Mouse (Mus musculus) effector memory CD4-positive, alpha-beta T cell, adult 5 months (primary cell): ENCODE results near the gene Gvin1. TPM values are rescaled to one million over a fixed set of nuclear protein-coding genes. Genes with fewer than 3 reads are reported as not detected.

Experiments used
- polyA plus RNA-seq: library from polyadenylated mRNA; unstranded; fragments of 100-300 nt; shearing (Covaris generic); gene quantifications from one replicate; pipeline ENCODE4 v1.2.1, GENCODE M21; 2017

Gene Gvin1
- 49.5 TPM for polyA plus RNA-seq

DNA sequence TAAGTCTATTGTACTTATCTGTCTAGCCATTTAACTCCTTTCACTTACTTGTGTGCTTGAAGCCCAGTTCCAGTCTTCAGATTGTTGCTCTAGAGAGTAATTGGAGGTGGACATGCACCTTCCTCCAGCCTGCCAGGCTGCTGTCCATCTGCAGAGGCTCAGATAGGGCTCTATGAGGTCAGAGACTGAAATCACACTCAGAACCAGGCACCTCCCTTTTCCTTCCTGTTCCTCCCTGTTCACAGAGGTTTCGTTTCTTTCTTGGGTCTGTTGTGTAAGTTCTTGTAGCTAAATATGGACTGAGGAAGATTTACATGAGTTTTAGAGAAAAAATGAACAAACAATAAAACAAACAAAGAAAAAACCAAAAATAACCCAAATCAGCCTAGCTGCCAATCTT is at the start of gene Gvin1:
Gvin1 (minus strand) TSS at position 150 of the 400 bp plus-strand sequence.

